Mouse (Mus musculus): ENCODE results near the gene Cpox. TPM values are rescaled to one million over a fixed set of nuclear protein-coding genes. Genes with fewer than 3 reads are reported as not detected.
"Not testable (repeated sequence)": the region's sequence is repeated elsewhere in the genome, so short reads cannot be mapped to it uniquely, and the experiment has no call there.

Cpox gene
- polyA plus RNA-seq, 1 experiment from 2014 or later: 8.5 TPM

DNA sequence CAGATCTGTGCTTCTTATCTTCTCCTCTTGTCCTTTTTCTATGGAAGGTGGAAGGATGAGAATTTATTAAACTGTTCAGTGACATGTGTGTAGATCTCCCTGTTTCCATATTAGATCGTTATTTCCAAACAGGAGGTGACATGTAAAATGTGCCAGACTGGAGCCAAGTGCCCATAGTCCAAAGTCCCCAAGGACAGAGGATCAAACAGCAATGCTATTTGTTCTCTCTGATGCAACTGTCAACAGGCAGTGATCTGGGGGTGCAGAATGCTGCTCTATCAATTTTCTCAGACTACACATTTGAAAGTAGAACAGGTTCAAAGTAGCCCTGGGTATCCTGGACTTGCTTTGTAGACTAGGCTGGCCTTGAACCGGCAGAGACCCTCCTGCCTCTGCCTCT is 6.3 kb upstream of the Cpox start:
- Histone ChIP-seq H3K36me3 (ENCODE audit: control insufficient read depth, insufficient read depth) (no peaks in the 10 kb centered on the region), H3K27me3 (replicated peaks; ENCODE audit: control insufficient read depth, insufficient read depth, low read length) (no peaks in the 10 kb centered on the region), H3K9me3 (ENCODE audit: control insufficient read depth, low read length) (no peaks in the 10 kb centered on the region), H3K4me3 (replicated peaks; ENCODE audit: low read length) (no peak overlapping the region), H3K9ac (replicated peaks; ENCODE audit: low read depth, low read length) (no peak overlapping the region), H3K4me2 (ENCODE audit: low read length) (no peak overlapping the region), H3K4me1 (replicated peaks; ENCODE audit: control insufficient read depth, insufficient read depth, low read length) (no peaks in the 10 kb centered on the region), H3K27ac (ENCODE audit: low read length) (no peak overlapping the region)
- no peak for ATAC-seq
- WGBS: 87% methylated on average over 2 of the region's 2 CpGs

- not testable (repeated sequence) for H3K4me3 ChIP-seq (replicated peaks; ENCODE audit: low read length); H3K27me3 ChIP-seq (replicated peaks; ENCODE audit: control insufficient read depth, insufficient read depth, low read length); H3K4me1 ChIP-seq (replicated peaks; ENCODE audit: control insufficient read depth, insufficient read depth, low read length); H3K36me3 ChIP-seq (ENCODE audit: control insufficient read depth, insufficient read depth); H3K9me3 ChIP-seq (ENCODE audit: control insufficient read depth, low read length); H3K4me2 ChIP-seq (ENCODE audit: low read length); ATAC-seq; H3K9ac ChIP-seq (replicated peaks; ENCODE audit: low read depth, low read length); H3K27ac ChIP-seq (ENCODE audit: low read length)
These were observed 5.0 kb upstream of the Cpox start for GRCm38 (mm10) chr16:58665137-58665536.

DNA sequence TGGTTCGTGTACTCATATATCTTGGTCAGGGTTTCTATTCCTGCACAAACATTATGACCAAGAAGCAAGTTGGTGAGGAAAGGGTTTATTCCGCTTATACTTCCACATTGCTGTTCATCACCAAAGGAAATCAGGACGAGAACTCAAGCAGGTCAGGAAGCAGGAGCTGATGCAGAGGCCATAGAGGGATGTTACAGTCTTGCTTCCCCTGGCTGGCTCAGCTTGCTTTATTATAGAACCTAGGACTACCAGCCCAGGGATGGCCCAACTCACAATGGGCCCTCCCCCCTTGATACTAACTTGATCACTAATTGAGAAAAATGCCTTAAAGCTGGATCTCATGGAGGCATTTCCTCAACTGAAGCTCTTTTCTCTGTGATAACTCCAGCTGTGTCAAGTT is 3.4 kb upstream of the Cpox start:
- H3K27ac ChIP-seq (ENCODE audit: low read length); H3K9me3 ChIP-seq (ENCODE audit: control insufficient read depth, low read length); H3K4me3 ChIP-seq (replicated peaks; ENCODE audit: low read length); H3K9ac ChIP-seq (replicated peaks; ENCODE audit: low read depth, low read length); ATAC-seq; H3K4me2 ChIP-seq (ENCODE audit: low read length); H3K27me3 ChIP-seq (replicated peaks; ENCODE audit: control insufficient read depth, insufficient read depth, low read length); H3K36me3 ChIP-seq (ENCODE audit: control insufficient read depth, insufficient read depth): not testable (repeated sequence)
- H3K4me1 ChIP-seq (replicated peaks; ENCODE audit: control insufficient read depth, insufficient read depth, low read length): peaks cover 11% of the 10 kb centered on the region
- WGBS: 82% methylated on average over 3 of the region's 3 CpGs

DNA sequence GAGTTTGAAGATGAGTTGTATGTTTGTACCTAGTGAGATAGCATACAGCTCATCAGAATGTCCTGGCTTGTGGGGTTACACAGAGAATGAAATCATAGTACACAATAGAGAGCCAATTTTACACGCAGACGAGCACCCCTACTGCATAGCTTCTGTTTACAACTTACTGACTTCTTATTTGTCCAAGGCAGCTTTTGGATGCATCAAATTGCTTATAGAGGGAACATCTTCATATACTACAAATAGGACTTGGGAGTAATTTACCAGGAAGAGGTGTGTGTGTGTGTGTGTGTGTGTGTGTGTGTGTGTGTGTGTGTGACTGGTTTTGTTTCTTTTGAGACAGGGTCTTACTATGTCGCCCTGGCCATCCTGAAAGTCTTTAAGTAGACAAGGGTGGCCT is 1.5 kb upstream of the Cpox start:
- H3K4me1 ChIP-seq (replicated peaks; ENCODE audit: control insufficient read depth, insufficient read depth, low read length): peaks cover 11% of the 10 kb centered on the region
- no peaks in the 10 kb centered on the region for H3K36me3 ChIP-seq (ENCODE audit: control insufficient read depth, insufficient read depth)
- H3K9me3 ChIP-seq (ENCODE audit: control insufficient read depth, low read length): no peaks in the 10 kb centered on the region
- no peak overlapping the region for H3K9ac ChIP-seq (replicated peaks; ENCODE audit: low read depth, low read length)
- no peaks in the 10 kb centered on the region for H3K27me3 ChIP-seq (replicated peaks; ENCODE audit: control insufficient read depth, insufficient read depth, low read length)
- 86% methylated on average over 3 of the region's 3 CpGs for WGBS
- H3K27ac ChIP-seq (ENCODE audit: low read length): no peak overlapping the region
- H3K4me3 ChIP-seq (replicated peaks; ENCODE audit: low read length): no peak overlapping the region
- H3K4me2 ChIP-seq (ENCODE audit: low read length): no peak overlapping the region
- ATAC-seq: no peak

DNA sequence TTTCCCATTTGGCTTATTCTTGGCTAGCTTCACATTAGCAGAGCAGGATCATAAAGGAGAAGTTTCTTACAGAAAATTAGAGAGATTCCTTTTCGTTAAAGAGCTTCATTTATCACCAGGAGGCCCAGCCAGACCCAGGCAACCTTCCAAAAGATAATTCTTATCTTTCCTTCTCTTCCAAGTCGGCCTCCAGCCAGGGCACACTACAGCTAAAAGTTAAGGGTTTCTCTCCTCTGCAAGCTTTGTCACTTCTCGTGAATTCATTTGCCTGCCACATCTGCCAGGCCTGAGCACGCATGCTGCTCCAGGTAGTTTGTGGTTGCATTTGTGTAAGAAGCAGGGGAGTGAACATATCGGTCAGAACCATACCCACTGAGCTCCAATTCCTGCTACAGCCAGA is 828 bp upstream of the Cpox start:
- WGBS: 50% methylated on average over 5 of the region's 5 CpGs

DNA sequence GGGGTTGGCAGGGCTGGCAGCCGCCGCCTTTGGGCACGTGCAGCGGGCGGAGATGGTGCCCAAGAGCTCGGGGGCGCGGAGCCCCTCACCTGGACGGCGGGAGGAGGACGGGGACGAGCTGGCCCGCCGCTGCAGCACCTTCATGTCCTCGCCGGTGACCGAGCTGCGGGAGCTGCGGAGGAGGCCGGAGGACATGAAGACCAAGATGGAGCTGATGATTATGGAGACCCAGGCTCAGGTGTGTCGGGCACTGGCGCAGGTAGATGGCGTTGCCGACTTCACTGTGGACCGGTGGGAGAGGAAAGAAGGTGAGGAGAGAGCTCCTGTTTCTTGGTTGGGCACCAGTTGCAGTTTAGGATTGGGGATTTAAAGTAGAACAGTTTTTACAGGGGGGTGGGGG is 551 bp downstream of the Cpox start:
- peak overlapping the region; percentile 91 for H3K9ac ChIP-seq (replicated peaks; ENCODE audit: low read depth, low read length)
- no peaks in the 10 kb centered on the region for H3K9me3 ChIP-seq (ENCODE audit: control insufficient read depth, low read length)
- no peak; the same call in 1 of the 2 replicates for ATAC-seq
- no peaks in the 10 kb centered on the region for H3K27me3 ChIP-seq (replicated peaks; ENCODE audit: control insufficient read depth, insufficient read depth, low read length)
- peak overlapping the region; percentile 65; the same call in 1 of the 2 replicates for H3K27ac ChIP-seq (ENCODE audit: low read length)
- H3K4me1 ChIP-seq (replicated peaks; ENCODE audit: control insufficient read depth, insufficient read depth, low read length): peaks cover 11% of the 10 kb centered on the region
- peak overlapping the region; percentile 87 for H3K4me3 ChIP-seq (replicated peaks; ENCODE audit: low read length)
- 0 out of 2 replicates have a peak, but pooled peaks cover 5% of the 10 kb centered on the region for H3K36me3 ChIP-seq (ENCODE audit: control insufficient read depth, insufficient read depth)
- under 1% methylated on average over 25 of the region's 25 CpGs for WGBS
- H3K4me2 ChIP-seq (ENCODE audit: low read length): peak overlapping the region; percentile 88

More for the DNA sequence above, 828 bp upstream of the Cpox start:
- Histone ChIP-seq H3K4me1 (replicated peaks; ENCODE audit: control insufficient read depth, insufficient read depth, low read length) (peaks cover 11% of the 10 kb centered on the region), H3K4me3 (replicated peaks; ENCODE audit: low read length) (no peak overlapping the region), H3K27me3 (replicated peaks; ENCODE audit: control insufficient read depth, insufficient read depth, low read length) (no peaks in the 10 kb centered on the region), H3K4me2 (ENCODE audit: low read length) (peak overlapping the region; percentile 75), H3K27ac (ENCODE audit: low read length) (no peak overlapping the region), H3K9me3 (ENCODE audit: control insufficient read depth, low read length) (no peaks in the 10 kb centered on the region), H3K9ac (replicated peaks; ENCODE audit: low read depth, low read length) (0 out of 2 replicates have a peak overlapping the region, but pooled peaks have one; percentile 91), H3K36me3 (ENCODE audit: control insufficient read depth, insufficient read depth) (0 out of 2 replicates have a peak, but pooled peaks cover under 1% of the 10 kb centered on the region)
- ATAC-seq: no peak

- peaks cover 11% of the 10 kb centered on the region for H3K4me1 ChIP-seq (replicated peaks; ENCODE audit: control insufficient read depth, insufficient read depth, low read length)
- H3K9me3 ChIP-seq (ENCODE audit: control insufficient read depth, low read length): no peaks in the 10 kb centered on the region
- 75% methylated on average over 8 of the region's 8 CpGs for WGBS
- H3K9ac ChIP-seq (replicated peaks; ENCODE audit: low read depth, low read length): no peak overlapping the region; the same call in 1 of the 2 replicates
- no peak overlapping the region for H3K27ac ChIP-seq (ENCODE audit: low read length)
- H3K4me2 ChIP-seq (ENCODE audit: low read length): peak overlapping the region; percentile 88
- no peaks in the 10 kb centered on the region for H3K27me3 ChIP-seq (replicated peaks; ENCODE audit: control insufficient read depth, insufficient read depth, low read length)
- no peak for ATAC-seq
- peak overlapping the region; percentile 87 for H3K4me3 ChIP-seq (replicated peaks; ENCODE audit: low read length)
- 0 out of 2 replicates have a peak, but pooled peaks cover 5% of the 10 kb centered on the region for H3K36me3 ChIP-seq (ENCODE audit: control insufficient read depth, insufficient read depth)
These were observed 1.3 kb downstream of the Cpox start for GRCm38 (mm10) chr16:58671212-58671985.

DNA sequence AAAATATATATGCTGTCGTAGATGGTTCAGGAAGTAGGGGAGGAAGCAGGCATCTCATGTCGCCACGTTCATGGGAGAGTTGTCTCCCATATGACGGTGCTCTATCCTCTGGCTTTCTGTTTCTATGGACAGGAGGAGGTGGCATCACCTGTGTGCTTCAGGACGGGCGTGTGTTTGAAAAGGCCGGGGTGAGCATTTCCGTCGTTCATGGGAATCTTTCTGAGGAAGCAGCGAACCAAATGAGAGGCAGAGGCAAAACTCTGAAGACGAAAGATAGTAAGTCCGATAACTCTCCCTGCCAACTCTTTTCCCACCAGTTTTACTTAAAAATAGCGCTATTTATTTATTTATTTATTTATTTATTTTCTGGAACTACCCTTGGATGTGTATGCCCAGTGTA is 2.3 kb downstream of the Cpox start:
- 0 out of 2 replicates have a peak, but pooled peaks cover 5% of the 10 kb centered on the region for H3K36me3 ChIP-seq (ENCODE audit: control insufficient read depth, insufficient read depth)
- no peak overlapping the region for H3K4me3 ChIP-seq (replicated peaks; ENCODE audit: low read length)
- no peak overlapping the region for H3K27ac ChIP-seq (ENCODE audit: low read length)
- ATAC-seq: no peak
- H3K4me2 ChIP-seq (ENCODE audit: low read length): no peak overlapping the region
- H3K9ac ChIP-seq (replicated peaks; ENCODE audit: low read depth, low read length): no peak overlapping the region
- no peaks in the 10 kb centered on the region for H3K27me3 ChIP-seq (replicated peaks; ENCODE audit: control insufficient read depth, insufficient read depth, low read length)
- 96% methylated on average over 13 of the region's 13 CpGs for WGBS
- no peaks in the 10 kb centered on the region for H3K9me3 ChIP-seq (ENCODE audit: control insufficient read depth, low read length)
- H3K4me1 ChIP-seq (replicated peaks; ENCODE audit: control insufficient read depth, insufficient read depth, low read length): peaks cover 11% of the 10 kb centered on the region

- 93% methylated on average over 15 of the region's 15 CpGs for WGBS
- ATAC-seq: no peak
- Histone ChIP-seq H3K9me3 (ENCODE audit: control insufficient read depth, low read length) (no peaks in the 10 kb centered on the region), H3K9ac (replicated peaks; ENCODE audit: low read depth, low read length) (no peak overlapping the region), H3K4me1 (replicated peaks; ENCODE audit: control insufficient read depth, insufficient read depth, low read length) (peaks cover 11% of the 10 kb centered on the region), H3K4me2 (ENCODE audit: low read length) (no peak overlapping the region), H3K4me3 (replicated peaks; ENCODE audit: low read length) (no peak overlapping the region), H3K27me3 (replicated peaks; ENCODE audit: control insufficient read depth, insufficient read depth, low read length) (no peaks in the 10 kb centered on the region), H3K36me3 (ENCODE audit: control insufficient read depth, insufficient read depth) (0 out of 2 replicates have a peak, but pooled peaks cover 7% of the 10 kb centered on the region), H3K27ac (ENCODE audit: low read length) (no peak overlapping the region)
These were observed 3.8 kb downstream of the Cpox start for GRCm38 (mm10) chr16:58673811-58674410.

Measured in forebrain, embryonic 16.5 days (tissue).